Mouse (Mus musculus) retina, embryonic 14.5 days (tissue): ENCODE data around the gene Tomm22.
A peak's percentile ranks its signal among the peaks of the same experiment; 100 is the strongest.
"Not testable (repeated sequence)": the region's sequence is repeated elsewhere in the genome, so short reads cannot be mapped to it uniquely, and the experiment has no call there.

Experiments used
- DNase-seq: peaks from one replicate; pipeline ENCODE4 v3.0.0-alpha.2; 2015; ENCODE audit warnings: low spot score

Tomm22 gene

DNA sequence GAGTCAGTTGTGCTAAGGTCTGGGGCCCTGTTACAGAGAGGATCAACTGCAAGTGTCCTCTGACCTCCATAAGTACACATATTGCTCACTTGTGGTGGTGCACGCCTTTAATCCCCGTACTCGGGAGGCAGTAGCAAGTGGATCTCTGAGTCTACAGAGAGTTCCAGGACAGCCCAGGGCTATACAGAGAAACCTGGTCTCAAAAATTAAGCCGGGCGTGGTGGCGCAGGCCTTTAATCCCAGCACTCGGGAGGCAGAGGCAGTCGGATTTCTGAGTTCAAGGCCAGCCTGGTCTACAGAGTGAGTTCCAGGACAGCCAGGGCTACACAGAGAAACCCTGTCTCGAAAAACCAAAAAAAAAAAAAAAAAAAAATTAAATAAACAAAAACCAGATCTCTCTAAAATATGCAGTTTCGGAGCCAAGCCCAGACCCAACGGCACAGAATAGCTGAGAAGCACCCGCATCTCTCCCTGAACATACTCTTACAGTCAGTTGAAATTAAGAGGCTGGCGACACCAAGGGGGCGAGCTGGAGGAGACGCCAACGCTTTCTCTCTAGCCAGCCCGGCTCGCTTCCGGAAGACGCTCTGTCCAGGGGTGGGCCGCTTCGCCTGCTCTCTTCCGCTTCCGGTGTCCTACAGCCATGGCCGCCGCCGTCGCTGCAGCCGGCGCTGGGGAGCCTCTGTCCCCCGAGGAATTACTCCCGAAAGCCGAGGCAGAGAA, at the start of gene Tomm22:
Gene Tomm22, plus strand, starts transcription at position 613 of the 723 bp plus-strand sequence.
- DNase-seq: peak; percentile 95

- DNase-seq: no peak
Measured at GRCm38 (mm10) chr15:79630471-79630870, 40.2 kb upstream of the Tomm22 start.

- no peak for DNase-seq
Measured at GRCm38 (mm10) chr15:79641135-79641817, 29.4 kb upstream of the Tomm22 start.

DNA sequence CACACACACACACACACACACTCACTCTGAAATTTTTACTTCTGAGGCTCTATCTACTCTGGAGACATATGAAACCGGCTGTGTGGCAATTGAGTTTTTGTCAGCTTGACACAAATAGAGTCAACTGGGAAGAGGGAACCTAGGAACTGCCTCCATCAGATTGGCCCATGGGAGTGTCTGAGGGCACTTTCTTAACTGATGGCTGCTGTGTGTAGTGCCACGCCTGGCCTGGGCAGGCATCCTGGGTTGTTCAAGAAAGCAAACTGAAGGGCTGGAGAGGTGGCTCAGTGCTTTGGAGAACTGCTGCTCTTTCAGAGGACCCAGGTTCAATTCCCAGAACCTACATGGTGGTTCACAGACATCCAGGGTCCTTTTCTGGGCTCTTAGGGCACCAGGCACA, 25.2 kb upstream of the Tomm22 start:
- DNase-seq: no peak

- no peak for DNase-seq
Measured at GRCm38 (mm10) chr15:79648130-79648529, 22.5 kb upstream of the Tomm22 start.

DNA sequence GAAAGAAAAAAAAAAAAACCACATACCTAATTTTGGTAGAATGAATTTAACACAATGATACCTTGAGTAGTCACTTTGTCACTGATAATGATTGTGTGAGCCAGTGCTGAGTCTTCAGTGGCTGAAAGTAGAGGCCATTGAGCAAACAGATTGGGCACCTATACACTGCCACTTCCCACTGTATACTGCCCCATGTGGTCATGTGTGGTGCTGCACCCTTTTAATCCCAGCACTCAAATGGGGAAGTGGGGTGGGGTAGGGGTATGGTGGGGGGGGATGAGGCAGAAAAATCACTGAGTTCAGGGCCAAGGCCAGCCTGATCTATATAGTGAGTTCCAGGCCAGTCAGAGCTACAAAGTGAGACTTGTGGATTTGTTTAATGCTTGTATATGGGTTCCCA, 20.1 kb upstream of the Tomm22 start:
- DNase-seq: peak; percentile 73

GRCm38 (mm10) chr15:79651481-79651880, 19.2 kb upstream of the Tomm22 start:
- peak; percentile 42 for DNase-seq

- DNase-seq: no peak
Measured at GRCm38 (mm10) chr15:79656451-79656850, 14.2 kb upstream of the Tomm22 start.

GRCm38 (mm10) chr15:79657837-79658530, 12.7 kb upstream of the Tomm22 start:
- peak; percentile 96 for DNase-seq

DNA sequence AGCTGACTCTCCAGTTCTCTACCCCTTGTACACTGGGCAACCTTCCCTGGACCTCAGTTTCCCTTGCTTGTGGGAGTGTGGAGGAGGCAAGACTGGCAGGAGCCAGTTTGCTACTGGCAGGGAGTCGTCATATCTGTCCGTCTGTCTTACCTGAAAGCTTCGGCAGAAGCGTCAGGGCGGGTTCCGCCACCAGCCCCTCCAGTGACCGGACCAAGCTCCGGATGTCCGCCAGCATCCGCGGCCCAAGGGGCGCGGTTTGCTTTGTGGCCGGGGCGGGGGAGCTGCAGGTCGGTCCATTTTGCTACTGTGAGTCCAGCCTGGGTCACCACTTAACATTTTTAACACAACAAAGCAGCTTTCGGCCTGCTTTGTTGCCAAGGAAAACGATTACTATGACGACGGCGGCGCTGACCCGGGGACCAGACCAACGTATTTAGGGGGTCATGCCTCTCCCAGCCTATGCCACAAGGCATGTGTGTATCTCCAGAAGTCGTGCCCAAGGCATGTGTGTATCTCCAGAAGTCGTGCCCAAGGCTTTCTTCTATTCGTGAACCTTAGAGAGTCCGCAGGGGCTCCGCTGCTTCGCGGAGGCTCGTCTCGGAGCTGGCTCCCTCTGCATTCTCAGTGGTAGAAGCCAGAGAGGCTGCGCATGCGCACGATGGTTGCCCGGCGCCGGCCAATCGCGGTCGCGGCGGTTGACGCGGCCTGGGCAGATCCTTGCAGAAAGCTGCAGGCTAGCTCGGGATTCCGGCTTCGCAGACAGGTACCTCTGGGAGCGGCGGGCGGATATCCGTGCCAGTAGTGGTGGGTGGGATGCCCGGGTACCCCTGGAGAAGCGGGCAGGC, 11.9 kb upstream of the Tomm22 start, which contains the start of the genes Fam227a and Cby1:
Gene Fam227a, minus strand, starts transcription at position 426 of the 845 bp plus-strand sequence.
Gene Cby1, plus strand, starts transcription at position 669 of the 845 bp plus-strand sequence.
- DNase-seq: peak; percentile 98

GRCm38 (mm10) chr15:79661852-79662251, 8.8 kb upstream of the Tomm22 start:
- DNase-seq: peak; percentile 53

DNA sequence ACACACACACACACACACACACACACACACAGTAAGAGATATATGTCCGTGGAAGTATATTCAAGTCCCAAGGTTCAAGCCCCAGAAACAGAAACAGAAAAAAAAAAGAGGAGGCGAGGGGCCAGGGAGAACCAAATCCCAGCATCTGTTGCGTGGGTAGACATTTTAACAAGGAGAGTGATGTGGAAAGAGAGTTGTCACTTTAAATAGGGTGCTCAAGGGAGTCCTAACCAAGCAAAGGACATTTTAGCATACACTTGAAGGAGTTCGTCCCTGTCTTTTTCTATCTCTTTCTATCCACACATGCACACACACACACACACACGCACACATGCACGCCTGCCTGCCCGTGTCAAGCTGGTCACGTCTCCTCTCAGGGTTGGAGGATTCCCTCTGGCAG, 6.0 kb upstream of the Tomm22 start:
- no peak for DNase-seq

- no peak for DNase-seq
Measured at GRCm38 (mm10) chr15:79669195-79669594, 1.5 kb upstream of the Tomm22 start.

- DNase-seq: no peak
Measured at GRCm38 (mm10) chr15:79670972-79671299, 275 bp downstream of the Tomm22 start.

DNA sequence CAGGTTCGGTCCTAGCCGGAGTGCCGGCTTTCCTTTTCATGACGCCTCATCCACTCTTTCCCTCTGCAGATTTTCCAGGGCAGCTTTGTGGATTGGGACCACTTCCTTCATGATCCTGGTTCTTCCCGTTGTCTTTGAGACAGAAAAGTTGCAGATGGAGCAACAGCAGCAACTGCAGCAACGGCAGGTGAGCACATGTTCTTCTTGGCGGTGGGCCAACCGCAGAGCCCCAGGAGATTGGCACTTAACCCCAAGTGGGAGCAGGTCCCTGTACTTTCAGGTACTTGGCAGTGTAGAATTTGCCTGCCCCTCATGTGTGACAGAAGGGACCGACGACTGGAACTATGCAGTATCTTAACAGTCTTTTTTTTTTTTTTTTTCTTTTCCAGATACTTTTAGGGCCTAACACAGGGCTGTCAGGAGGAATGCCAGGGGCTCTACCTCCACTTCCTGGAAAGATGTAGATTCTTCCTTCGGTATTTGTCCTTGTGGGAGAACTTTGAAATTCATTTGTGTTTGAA, 1.2 kb downstream of the Tomm22 start:
- not testable (repeated sequence) for DNase-seq

DNA sequence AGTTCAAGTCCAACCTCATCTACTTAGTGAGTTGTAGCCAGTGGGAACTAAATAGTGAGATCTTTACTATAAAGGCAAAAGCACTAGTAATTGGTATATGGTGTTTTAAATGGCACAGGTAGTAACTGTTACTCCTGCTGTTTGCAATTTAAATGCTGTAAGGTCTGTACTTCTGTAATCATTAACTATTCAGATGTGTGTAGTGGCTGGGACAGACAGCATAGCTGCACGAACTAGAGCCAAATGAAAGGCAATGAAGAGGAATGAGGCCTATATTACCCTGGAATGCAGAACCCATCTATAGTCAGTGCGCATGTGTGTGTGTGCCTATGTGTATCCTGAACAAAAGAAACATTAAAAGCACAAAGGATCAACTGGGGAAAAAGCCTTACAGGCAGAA, 7.3 kb downstream of the Tomm22 start:
- no peak for DNase-seq

DNA sequence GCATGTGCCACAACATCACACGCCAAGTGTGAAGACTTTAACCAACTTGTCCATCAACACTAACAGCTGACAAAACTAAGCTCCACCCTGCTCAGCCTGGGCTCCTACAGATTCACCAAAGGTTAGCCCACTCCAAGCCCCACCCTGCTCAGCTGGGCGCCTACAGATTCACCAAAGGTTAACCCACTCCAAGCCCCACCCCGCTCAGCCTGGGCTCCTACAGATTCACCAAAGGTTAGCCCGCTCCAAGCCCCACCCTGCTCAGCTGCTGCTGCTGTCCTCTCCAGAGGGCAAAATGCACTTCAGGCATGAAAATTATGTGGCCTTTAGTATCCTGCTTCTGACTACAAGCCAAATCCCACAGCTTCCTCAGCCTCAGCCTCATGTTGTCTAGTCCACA, 11.3 kb downstream of the Tomm22 start:
- no peak for DNase-seq

- DNase-seq: no peak
Measured at GRCm38 (mm10) chr15:79683146-79683545, 12.5 kb downstream of the Tomm22 start.

- DNase-seq: no peak
Measured at GRCm38 (mm10) chr15:79683707-79684465, 13.2 kb downstream of the Tomm22 start.

- DNase-seq: no peak
Measured at GRCm38 (mm10) chr15:79684616-79685015, 14.0 kb downstream of the Tomm22 start.

- no peak for DNase-seq
Measured at GRCm38 (mm10) chr15:79685141-79685641, 14.5 kb downstream of the Tomm22 start.
